Mouse (Mus musculus) stomach, postnatal 0 days (tissue): Measurements from ENCODE around the gene Zfp661.

Experiments used
- CTCF ChIP-seq: IDR thresholded peaks from 2 replicates; pipeline ENCODE4 v1.5.1; 2016; ENCODE audit warnings: antibody characterized with exemption, low read depth, mild to moderate bottlenecking, moderate library complexity
- EP300 ChIP-seq: optimal IDR thresholded peaks from 2 replicates; pipeline ENCODE3; 2016; ENCODE audit warnings: antibody characterized with exemption

GRCm38 (mm10) chr2:127590204-127590603, 3.3 kb upstream of the Zfp661 start:
- TF ChIP-seq CTCF (no peak), EP300 (no peak)
